Mouse (Mus musculus) G1E (cell line): ENCODE data around the gene Camkv.

Experiments used
- CTCF ChIP-seq: IDR thresholded peaks from 2 replicates; pipeline ENCODE4 v1.5.1; 2012; ENCODE audit warnings: low read depth, low read length, inconsistent platforms, mixed read lengths
- POLR2AphosphoS5 ChIP-seq: IDR thresholded peaks from 2 replicates; pipeline ENCODE4 v1.6.1; 2012; ENCODE audit warnings: low read depth, low read length, inconsistent platforms; ENCODE audit not compliant: insufficient replicate concordance

- TF ChIP-seq CTCF (no peak), POLR2AphosphoS5 (no peak)
Measured at GRCm38 (mm10) chr9:107914764-107915420, 20.6 kb upstream of the Camkv start.
